ENCODE assay signal across 19 mouse cellular contexts in genomic region chr13:49082151-49082879, GRCm38 (mm10).
DNase-seq lines count a peak whose midpoint lies in the region; ATAC-seq lines count a peak whose summit lies in the region.
"Had no signal": no experiment of that assay in that cellular context is flagged by ENCODE, and none has a peak within 500 bp of the region (broad histone marks: within the 10 kb centered on the region; RNA-seq: fewer than 3 reads in every experiment).

No protein-coding gene starts in this region.

- H3K4me3 ChIP-seq in embryonic facial prominence, embryonic 14.5 days (ENCODE audit: low read depth, low read length) = no peak overlapping the region
- no peak overlapping the region for H3K4me3 ChIP-seq in embryonic facial prominence, embryonic 10.5 days
- H3K4me3 ChIP-seq in forebrain, embryonic 15.5 days = no peak overlapping the region
- H3K4me3 ChIP-seq: embryonic facial prominence, embryonic 13.5 days; heart, embryonic 10.5 days; hindbrain, embryonic 12.5 days; limb, embryonic 15.5 days had no signal

- 72% methylated on average over 14 of the region's 14 CpGs for WGBS in embryonic facial prominence, embryonic 14.5 days
- WGBS in embryonic facial prominence, embryonic 10.5 days = 76% methylated on average over 14 of the region's 14 CpGs
- WGBS in forebrain, embryonic 15.5 days = 35% methylated on average over 14 of the region's 14 CpGs

- no peaks in the 10 kb centered on the region for H3K9me3 ChIP-seq in embryonic facial prominence, embryonic 14.5 days (ENCODE audit: control insufficient read depth, low read length)
- H3K9me3 ChIP-seq in embryonic facial prominence, embryonic 10.5 days = no peaks in the 10 kb centered on the region
- H3K9me3 ChIP-seq in forebrain, embryonic 15.5 days = no peaks in the 10 kb centered on the region
- H3K9me3 ChIP-seq: embryonic facial prominence, embryonic 13.5 days; heart, embryonic 10.5 days; hindbrain, embryonic 12.5 days; limb, embryonic 15.5 days had no signal

- peak; percentile 54; the same call in 1 of the 2 replicates for ATAC-seq in embryonic facial prominence, embryonic 14.5 days (ENCODE audit: low read depth)
- ATAC-seq in forebrain, embryonic 15.5 days (replicated peaks) = peak; percentile 46
- ATAC-seq: inflammation-experienced regulatory T-cells, adult 6 months had no signal

- H3K27me3 ChIP-seq in embryonic facial prominence, embryonic 14.5 days (replicated peaks; ENCODE audit: control insufficient read depth, insufficient read depth, low read length) = no peaks in the 10 kb centered on the region
- no peaks in the 10 kb centered on the region for H3K27me3 ChIP-seq in embryonic facial prominence, embryonic 10.5 days (replicated peaks; ENCODE audit: low read depth, poor library complexity, severe bottlenecking)
- no peaks in the 10 kb centered on the region for H3K27me3 ChIP-seq in forebrain, embryonic 15.5 days
- H3K27me3 ChIP-seq: embryonic facial prominence, embryonic 13.5 days; hindbrain, embryonic 12.5 days; limb, embryonic 15.5 days had no signal

- no peak overlapping the region for H3K27ac ChIP-seq in embryonic facial prominence, embryonic 14.5 days (replicated peaks; ENCODE audit: low read depth, low read length)
- H3K27ac ChIP-seq in embryonic facial prominence, embryonic 10.5 days (replicated peaks) = no peak overlapping the region
- peak overlapping the region; percentile 5; the same call in 1 of the 2 replicates for H3K27ac ChIP-seq in forebrain, embryonic 15.5 days (replicated peaks)
- H3K27ac ChIP-seq: embryonic facial prominence, embryonic 13.5 days; heart, embryonic 10.5 days; hindbrain, embryonic 12.5 days; limb, embryonic 15.5 days had no signal

- no peak overlapping the region for H3K4me2 ChIP-seq in embryonic facial prominence, embryonic 14.5 days (ENCODE audit: low read depth, low read length)
- no peak overlapping the region for H3K4me2 ChIP-seq in forebrain, embryonic 15.5 days (replicated peaks)
- H3K4me2 ChIP-seq: embryonic facial prominence, embryonic 13.5 days; hindbrain, embryonic 12.5 days; limb, embryonic 15.5 days had no signal

- H3K36me3 ChIP-seq in embryonic facial prominence, embryonic 14.5 days (ENCODE audit: control insufficient read depth, insufficient read depth, low read length) = no peaks in the 10 kb centered on the region
- H3K36me3 ChIP-seq in embryonic facial prominence, embryonic 10.5 days (replicated peaks) = peaks cover 12% of the 10 kb centered on the region; the same call in 1 of the 2 replicates
- peaks cover 42% of the 10 kb centered on the region for H3K36me3 ChIP-seq in forebrain, embryonic 15.5 days
- H3K36me3 ChIP-seq: embryonic facial prominence, embryonic 13.5 days; heart, embryonic 10.5 days; limb, embryonic 15.5 days had no signal

- H3K4me1 ChIP-seq in embryonic facial prominence, embryonic 14.5 days (ENCODE audit: control insufficient read depth, insufficient read depth, low read length) = no peaks in the 10 kb centered on the region
- peaks cover 5% of the 10 kb centered on the region for H3K4me1 ChIP-seq in embryonic facial prominence, embryonic 10.5 days
- peaks cover 11% of the 10 kb centered on the region for H3K4me1 ChIP-seq in forebrain, embryonic 15.5 days
- H3K4me1 ChIP-seq: embryonic facial prominence, embryonic 13.5 days; hindbrain, embryonic 12.5 days had no signal

- peak; percentile 66 for DNase-seq in embryonic facial prominence, embryonic 14.5 days (ENCODE audit: low spot score)
- DNase-seq in embryonic facial prominence, embryonic 10.5 days (ENCODE audit: low spot score) = no peak
- peak; percentile 91 for DNase-seq in Muller cell, postnatal 12 days (ENCODE audit: inconsistent ontology term)
- peak; percentile 6 to 54 for DNase-seq in kidney, postnatal 25 days
- no peak for DNase-seq in lung, postnatal 4 days
- DNase-seq in gastrocnemius, adult 8-10 months (ENCODE audit: low spot score in 2 of 2) = no peak
- DNase-seq in layer of hippocampus, adult 18-20 months (ENCODE audit: low spot score in 2 of 2) = no peak
- DNase-seq: adrenal gland, adult 8-10 months; cerebellum, adult 11 months; gastrocnemius, postnatal 25 days; heart, postnatal 10 days; lung, postnatal 14 days; thymus, postnatal 36 days had no signal

- H3K9ac ChIP-seq in embryonic facial prominence, embryonic 14.5 days (ENCODE audit: low read depth, low read length) = no peak overlapping the region
- no peak overlapping the region for H3K9ac ChIP-seq in forebrain, embryonic 15.5 days (replicated peaks)
- H3K9ac ChIP-seq: embryonic facial prominence, embryonic 13.5 days; hindbrain, embryonic 12.5 days; limb, embryonic 15.5 days had no signal

Comparison
In these comparisons a context has a peak if more than half of its experiments do, and no peak if none do; other contexts are left out.
1. DNase-seq: peak in embryonic facial prominence, embryonic 14.5 days (single experiment), Muller cell, postnatal 12 days (single experiment) and kidney, postnatal 25 days (2 of 2); none in embryonic facial prominence, embryonic 10.5 days (single experiment), lung, postnatal 4 days (0 of 2), gastrocnemius, adult 8-10 months (0 of 2) and layer of hippocampus, adult 18-20 months (0 of 2).